Mouse (Mus musculus): ENCODE data around the gene Cabp1.
"Not testable (repeated sequence)": the region's sequence is repeated elsewhere in the genome, so short reads cannot be mapped to it uniquely, and the experiment has no call there.

Gene Cabp1

DNA sequence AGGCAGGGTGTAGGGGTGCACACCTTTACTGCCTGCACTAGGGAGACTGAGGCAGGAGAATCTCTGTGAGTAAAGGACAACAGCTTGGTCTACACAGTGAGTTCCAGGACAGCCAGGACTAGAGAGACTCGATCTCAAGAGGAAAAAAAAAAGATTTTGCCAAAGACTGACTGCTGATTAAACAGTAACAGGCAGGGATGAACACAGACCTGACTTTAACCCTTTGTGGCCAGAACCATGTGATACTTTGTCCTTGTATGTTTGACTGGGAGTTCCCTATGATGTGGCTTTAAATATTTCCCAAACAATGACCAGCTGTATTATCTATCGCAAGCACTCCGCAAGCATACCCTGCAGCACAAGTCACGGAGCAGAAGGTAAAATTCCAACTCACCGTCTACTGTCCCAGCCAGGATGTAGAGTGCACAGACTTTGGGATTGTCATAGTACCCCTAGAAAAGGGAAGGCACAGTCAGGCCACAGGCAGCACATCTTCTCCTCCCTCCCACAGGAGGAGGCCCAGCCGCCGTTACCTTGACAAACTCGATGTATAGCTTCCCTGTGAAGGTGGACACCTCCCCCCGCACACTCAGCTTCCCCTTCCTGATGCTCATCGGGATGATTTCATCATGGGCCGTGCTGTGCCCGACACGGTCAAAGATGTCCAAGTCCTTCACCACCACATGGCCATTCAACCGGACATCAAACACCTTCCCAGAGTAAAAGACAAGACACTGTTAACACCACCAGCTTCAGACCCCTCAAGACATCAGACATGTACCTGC is 44.3 kb downstream of the Cabp1 start:
- DNase-seq = no peak

DNA sequence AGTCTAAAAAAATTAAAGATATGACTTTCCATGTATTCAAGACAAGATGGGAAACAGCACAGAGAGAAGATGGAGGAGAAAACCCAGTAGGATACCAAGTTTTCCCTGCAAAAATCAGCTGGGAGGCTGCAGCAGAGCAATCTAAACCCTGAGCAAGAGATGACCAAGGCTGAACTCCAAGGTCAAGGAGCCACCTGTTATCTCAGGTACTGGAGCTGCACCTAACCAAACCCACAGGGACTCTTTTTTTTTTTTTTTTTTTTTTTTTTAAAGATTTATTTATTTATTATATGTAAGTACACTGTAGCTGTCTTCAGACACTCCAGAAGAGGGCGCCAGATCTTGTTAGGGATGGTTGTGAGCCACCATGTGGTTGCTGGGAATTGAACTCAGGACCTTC is 45.3 kb downstream of the Cabp1 start:
- not testable (repeated sequence) for DNase-seq

DNA sequence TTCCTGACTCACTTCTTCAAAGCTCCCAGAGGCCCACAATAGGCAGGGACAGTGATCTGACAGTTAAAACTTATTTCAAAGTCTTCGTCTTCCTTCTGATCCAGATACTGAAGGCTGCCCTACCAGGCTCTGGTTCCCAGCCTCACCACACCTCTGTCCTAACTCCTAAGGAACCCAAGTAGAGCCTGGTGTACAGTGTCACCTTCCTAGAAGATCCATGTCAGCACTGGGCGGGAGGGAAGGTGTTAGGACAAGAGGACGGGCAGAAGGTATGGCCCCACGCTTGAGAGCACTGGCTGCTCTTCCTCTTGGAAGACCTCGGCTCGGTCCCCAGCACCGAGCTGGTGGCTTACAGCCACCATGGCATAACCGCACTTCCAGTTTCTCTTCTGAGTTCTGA is 45.8 kb downstream of the Cabp1 start:
- no peak for DNase-seq

DNA sequence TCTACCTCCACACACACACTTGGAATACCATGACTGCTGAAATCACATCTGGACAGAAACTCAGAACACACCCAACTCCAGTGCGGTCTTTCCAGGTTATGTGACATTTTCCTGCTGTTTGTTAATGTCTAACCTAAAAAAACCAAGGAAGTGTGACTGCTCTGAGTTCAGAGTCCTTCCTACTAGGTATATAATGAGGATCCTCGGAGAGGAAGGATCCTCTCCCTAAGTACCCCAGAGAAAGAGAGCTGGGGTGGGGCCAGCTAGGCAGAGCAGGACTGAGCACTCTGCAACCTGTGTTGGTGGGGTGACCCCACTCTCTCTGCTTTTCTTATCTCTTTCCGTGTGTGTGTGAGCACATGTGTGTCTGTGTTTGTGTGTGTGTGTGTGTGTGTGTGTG is 46.8 kb downstream of the Cabp1 start:
- DNase-seq = no peak

DNA sequence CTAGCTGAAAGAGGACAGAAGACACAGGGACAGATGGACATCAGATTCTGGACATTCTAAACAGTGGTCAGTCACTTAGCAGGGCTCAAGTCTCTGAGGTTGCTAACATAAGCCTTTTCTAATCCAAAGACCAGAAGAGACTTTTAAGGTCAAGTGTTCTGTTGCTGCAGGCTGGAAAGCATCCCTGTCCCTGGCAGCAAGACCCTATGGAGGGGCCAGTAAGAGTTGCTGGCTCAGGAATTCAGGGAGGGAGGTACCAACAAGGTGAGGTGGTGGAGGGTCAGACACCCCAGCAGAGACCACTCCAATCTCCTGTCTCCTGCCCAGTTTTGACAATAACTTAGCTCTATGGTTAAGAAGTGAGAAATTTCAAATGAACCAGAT is 47.4 kb downstream of the Cabp1 start:
- no peak for DNase-seq

DNA sequence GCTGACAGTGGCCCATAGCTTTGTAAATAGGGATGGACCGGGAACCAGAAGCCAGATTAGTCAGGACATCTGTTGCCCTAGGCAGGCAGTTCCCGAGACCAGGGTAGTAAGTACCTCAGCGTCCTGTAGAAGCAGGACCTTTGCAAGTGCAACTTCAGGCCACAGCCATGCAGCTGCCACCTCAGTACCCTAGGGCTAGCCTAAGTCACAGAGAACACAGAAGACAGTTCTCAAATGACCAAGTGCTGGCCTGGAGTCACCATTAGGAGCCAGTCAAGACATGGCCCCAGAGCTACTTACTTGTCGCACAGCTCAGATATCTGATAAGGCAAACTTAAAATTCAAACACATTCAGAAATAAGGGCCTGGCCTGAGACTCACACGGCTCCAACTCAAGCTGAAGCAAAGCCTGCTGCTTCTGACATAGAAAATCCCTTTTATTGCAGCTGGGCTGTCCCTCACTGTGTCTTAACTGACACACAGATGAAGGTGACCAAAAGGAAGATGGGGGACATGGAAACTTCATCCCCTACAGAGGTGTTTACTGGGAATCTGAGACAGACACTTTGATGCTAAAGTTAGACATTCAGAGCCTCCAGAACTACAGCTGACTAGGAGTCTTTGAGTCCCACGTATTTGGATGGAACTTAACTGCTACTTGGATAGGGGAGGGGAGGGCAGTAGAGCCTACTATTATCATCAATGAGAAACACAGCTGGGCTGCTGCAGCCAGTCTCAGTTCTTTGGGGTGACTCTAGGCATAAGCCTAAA is 48.0 kb downstream of the Cabp1 start:
- DNase-seq = no peak

DNA sequence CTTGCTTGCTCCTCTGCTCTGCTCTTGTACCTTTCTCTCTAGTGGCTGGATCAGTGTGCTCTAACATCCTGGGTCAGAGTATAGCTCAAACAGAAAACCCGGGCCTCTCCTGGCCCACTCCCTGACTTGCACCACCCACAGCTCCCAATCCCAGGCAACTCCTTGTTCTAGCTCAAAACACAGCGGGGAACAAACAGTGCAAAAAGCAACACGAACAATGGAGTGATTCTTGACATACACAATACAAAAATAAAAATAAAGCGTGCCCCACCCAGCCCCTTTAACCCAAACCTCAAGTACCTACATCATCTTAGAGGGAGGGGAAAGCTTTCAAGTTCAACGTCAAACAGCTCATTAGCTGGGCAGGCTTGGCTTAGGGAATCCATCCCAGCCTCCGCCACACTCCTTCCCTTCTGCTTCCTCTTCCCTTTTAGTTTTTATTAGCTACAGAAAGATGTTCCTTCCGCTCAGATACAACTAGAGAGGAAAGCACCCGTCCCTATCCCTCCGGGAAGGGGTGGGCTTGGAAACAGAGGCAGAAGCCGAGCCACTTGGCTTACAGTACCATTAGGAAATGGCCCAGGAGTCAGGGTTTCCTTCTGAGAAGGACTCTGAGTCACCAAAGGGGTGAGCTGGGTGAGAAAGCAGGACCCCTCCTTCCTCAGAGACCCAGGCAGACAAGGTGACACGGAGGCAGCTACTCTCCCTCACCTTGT is 48.8 kb downstream of the Cabp1 start:
- no peak for DNase-seq

DNA sequence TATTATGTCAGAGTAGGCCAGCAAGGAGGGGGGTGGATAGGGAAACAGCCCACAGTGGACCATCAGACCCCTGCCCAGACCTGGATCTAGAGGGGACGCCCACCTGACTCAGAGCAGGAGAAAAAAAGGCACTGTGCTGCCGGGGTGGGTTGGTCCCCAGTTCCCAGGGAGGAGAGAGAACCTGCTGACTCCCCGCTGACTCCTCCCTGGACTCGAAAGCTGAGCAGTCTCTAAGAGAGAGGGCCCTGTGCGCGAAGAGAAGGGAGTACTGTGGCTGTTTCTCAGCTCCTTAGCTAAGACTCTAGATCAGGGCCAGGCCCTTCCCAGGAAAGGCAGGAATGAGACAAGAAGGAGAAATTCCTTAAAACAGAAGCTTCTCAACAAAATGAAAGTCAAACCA is 49.7 kb downstream of the Cabp1 start:
- peak in 1 of 2 experiments; percentile 7 for DNase-seq

DNA sequence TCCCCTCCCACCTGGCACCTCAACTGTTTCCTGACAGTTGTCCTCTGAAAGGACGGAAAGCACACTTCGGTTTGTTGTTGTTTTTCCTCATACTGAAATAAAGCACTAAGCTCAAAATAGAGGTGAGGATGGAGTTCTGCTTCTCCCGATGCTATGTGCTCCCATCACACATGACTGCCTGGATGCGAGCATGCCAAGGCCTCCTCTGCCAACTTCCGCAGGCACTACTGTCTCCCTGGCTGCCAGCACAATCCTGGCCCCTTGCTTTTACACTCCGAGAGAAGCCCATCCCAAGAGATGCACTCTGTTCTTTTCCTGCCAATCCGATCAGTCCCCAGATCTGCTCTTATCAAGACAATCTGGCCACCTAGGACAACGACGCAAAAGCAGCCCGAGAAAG is 50.6 kb downstream of the Cabp1 start:
- DNase-seq = peak; percentile 70 to 73

DNA sequence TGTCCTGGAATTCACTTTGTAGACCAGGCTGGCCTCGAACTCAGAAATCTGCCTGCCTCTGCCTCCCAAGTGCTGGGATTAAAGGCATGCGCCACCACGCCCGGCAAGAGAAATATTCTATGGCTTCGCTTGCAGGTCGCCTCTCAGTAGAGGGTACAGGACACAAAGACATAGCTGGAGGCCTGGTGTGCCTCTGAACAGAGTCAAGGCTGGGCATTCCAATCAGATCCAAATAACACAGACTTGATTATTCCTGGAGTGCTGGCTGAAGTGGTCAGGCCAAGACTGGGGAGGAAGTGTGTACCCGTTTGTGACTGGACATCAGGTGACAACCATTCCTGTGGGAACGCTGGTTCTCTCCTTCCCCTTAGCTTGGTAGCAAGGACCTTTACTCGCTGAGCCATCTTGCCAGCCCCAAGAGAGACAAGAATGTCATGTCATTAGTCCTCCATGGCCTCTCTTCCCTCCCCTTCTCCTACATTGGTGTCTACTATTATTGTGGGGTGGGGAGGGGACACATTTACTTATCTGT is 51.9 kb downstream of the Cabp1 start:
- no peak for DNase-seq

DNA sequence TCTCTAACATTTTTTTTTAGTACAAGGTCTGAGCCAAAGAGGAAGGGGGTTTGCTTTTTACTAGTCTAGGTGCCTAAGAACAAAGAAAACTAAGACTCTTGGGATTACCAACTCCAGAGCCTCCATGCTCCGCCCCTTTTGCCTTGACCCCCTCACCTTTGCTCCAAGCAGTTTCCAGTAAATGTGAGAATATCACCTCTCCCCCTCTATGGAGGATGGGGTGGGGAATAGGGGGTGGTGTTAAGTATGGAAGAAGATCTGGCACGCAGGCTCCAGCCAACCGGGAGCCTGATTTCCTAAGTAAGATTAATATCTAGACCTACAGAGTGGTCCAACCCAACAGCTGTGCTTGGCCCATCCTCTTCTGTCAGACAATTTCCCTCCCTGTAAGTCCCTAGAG is 53.5 kb downstream of the Cabp1 start:
- DNase-seq = no peak

DNA sequence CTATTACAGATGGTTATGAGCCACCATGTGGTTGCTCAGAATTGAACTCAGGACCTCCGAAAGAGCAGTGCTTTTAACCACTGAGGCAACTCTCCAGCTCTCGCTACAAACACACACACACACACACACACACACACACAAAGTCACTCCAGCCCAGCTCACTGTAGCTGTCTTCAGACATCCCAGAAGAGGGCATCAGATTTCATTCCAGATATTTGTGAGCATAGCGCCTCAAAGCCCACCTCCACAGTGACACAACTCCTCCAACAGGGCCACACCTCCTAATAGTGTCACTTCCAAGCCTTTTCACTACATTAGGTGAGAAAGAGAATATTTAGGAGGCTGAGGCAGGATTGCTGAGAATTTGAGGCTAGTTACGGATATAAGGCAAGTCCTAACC is 55.1 kb downstream of the Cabp1 start:
- no peak for DNase-seq

DNA sequence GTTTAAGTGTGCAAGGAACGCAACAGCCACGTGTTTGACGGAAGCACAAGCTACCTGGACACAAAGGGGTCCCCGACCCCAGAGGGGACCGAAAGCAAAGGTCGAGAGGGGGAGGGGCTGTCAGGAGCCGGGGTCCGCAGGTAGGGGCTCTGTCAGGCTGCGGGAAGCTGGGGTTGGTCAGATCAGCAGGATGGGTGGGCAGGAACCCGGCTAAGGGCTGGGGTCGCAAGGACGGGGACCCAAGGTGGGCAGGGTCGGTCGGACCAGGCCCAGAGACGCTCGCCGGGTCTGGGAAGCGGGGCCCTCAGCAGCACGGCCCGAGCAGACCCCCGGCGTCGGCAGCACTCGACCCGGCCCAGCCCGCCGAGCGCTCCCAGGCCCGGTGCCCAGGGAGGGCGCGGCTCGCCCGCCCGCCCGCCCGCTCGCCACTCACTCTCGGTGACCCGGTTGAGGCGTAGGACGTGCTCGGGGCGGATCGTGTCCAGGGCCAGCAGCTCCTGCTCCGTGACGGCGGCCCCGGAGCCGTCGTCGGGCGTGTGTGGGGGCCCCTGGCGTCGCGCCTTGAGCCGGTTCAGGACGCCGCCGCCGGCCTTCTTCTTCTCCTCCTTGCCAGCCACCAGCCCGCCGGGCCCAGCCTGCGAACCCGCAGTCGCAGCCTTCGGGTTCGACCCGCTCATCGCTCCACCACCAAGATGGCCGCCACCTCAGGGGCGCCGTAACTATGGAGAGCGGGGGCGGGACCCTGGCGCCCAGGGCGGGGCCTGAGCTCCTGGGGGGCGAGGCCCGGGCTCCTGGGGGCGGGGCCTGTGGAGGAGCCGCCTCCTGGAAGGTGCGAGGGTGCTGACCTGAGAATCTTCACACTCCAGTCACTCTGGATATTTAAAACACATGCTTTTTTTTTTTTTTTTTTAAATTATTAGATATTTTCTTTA is 59.7 kb downstream of the Cabp1 start, which contains the start of gene Unc119b:
Unc119b (minus strand) TSS at position 742 of the 932 bp plus-strand sequence.
- peak; percentile 93 to 95 for DNase-seq

DNA sequence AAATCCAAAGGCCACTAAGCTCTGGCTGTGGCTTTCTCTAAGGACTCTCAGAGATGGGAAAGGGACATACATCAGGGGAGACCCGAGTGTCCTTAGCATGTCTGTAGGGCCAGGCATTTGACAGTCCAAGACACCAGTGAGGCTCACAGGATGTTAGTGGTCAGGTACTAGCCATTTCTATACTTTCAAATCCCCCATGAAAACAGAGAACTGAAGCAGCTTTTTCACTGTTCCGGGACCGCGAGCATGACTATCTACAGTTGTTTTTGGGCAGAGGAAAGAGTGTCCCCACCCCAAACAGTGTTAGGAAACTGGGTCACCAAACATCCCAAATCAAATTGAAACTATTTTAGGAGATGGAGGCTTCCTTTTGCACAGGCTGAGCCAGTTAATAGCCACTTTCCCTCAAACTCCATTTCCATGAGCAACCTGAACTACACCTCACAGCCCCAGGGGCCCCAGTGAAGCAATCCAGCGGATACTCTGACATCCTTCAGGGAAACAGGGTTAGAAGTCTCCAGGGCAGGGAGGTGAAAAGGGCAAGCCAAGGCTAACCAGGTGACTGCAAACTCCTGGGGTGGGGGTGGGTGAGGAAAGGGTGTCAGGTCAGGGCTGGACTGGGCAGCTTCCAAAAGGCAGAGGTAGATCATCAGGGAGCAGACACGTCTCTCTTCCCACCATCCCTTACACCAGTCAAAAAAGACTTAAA is 60.7 kb downstream of the Cabp1 start:
- DNase-seq = no peak

DNA sequence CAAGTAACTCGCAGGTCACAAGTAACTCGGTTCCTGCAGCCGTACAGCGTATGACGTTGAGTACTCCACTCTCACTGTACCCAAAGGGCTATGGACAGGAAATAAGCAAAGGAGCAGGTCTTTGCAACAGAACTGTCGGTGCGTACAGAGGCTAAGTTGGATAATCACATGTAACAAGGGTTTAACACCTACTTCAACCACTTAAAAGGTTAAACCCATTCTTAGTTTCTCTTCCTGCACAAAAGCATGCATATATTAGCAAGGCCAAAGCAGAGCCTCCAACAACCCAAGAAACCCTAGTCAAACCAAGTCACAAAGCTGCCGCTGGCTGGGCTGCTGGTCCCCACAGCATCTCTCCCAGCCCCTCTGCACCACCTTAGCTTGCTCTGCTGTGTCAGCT is 61.7 kb downstream of the Cabp1 start:
- no peak for DNase-seq

DNA sequence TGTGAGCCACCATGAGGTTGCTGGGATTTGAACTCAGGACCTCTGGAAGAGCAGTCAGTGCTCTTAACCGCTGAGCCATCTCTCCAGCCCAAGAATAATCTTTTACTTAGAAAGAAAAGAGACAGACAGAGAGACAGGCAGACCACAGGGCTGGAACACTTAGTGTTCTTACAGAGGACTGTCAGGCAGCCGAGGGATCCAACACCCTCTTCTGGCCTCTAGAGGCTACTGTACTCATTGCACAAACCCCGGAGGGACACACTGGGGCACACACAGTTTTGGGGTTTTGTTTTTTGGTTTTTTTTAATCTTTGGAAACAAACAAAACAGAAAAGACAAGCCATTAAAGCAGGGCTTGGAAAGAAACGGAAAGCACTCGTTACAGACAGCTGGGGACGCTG is 64.9 kb downstream of the Cabp1 start:
- DNase-seq = no peak

DNA sequence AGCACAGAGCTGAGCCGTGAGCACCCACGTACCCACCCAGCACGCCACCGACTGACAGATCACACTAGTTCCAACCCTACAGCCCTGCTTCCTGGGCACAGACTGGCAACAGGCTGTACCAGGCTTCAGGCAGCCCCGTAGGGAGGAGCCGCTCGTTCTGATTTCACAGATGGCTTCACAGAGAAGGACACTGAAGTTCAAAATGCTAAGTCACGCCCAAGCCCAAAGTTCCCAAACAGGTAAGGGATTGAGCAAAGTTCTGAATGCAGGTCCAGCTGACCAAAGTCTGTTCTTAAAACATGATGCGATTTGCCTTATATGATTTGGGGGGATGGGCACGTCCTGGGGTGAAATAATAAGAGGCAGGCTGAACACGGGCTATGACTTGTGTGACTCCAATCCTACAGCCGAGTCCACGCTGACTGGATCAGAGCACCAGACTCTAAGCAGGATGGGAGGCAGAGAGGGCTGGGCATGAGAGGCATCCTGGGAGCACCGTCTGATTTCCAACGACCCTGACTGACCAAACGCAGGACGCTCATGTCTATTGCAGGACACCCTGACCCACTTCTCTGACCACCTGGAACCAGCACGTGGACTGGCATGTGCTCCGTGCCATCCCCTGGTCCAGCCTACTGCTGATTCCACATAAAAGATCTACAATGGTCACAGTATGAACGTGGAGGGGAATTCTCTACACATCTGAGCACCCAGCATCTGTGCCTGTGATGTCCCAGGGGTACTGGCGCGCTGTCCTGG is 66.6 kb downstream of the Cabp1 start:
- peak; percentile 50 to 64 for DNase-seq

DNA sequence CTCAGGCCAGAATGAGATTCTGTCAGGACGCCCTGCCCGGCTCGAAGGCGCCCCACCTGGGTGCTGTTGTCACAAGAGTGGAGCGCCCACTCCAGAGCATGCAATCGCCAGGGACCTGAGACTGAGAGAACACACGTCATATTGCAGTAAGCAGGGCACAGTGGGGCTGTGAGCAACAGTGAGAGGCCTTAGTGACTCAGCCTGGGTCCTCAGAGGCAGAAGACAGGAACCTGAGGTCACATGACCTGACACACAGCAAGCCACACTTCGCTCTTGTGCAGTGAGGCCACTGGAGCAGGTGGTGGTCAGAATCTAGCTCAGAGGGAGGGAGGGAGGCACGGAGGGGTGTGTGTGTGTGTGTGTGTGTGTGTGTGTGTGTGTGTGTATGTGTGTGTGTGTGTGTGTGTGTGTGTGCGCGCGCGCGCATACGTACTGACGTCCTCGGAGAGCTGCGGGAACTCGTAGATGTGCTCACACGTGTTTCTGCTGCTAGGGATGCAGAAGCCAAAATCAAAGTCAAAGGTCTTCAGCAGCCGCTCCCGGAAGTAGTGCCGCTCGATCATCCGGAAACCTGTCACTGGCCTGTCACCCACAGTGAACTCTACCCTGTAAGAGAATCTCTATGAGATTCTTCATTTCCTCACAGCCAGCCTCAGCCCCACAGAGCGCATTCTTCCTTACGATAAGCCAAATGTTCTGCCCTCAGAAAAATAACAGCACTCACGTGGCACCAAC is 67.4 kb downstream of the Cabp1 start:
- DNase-seq = peak in 1 of 2 experiments; percentile 32

DNA sequence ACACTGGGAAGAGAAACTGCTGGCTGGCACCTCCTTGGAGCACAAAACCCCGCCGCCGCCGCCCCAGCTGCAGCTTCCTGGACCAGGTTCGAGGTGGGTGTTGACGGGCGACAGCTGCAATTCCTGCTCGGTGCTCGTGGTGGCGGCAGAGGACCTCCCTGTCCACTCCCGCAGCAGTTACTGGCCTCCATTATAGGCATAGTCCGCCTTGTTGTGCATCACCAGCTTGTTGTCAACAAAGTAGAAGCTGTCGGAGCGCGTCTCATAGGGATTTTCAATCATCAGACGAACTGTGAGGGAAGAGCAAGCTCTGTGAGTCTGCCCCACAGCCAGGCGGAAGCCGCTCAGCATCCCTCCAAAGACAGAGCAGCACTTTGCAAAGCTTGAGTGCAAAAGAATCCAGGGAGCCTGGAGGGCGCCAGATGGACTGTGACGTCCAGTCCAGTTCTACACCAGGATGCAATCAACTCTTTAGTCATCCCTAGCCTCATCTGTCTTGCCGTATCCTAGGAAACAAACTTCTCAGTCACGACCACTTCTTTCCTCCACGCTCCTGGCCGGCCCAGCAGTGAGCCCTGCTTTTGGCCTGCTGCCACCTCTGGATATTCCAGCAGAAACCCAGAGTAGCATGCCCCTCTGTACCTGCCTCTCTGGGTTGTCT is 68.8 kb downstream of the Cabp1 start:
- peak; percentile 92 for DNase-seq
